Mouse (Mus musculus) layer of hippocampus, adult 2 months (tissue): Measurements from ENCODE around the gene Olfr1179. TPM values are rescaled to one million over a fixed set of nuclear protein-coding genes. Genes with fewer than 3 reads are reported as not detected.
A peak's percentile ranks its signal among the peaks of the same experiment; 100 is the strongest.
"Not testable (repeated sequence)": the region's sequence is repeated elsewhere in the genome, so short reads cannot be mapped to it uniquely, and the experiment has no call there.

ENCODE experiments used
- DNase-seq, 2 experiments: peaks; one replicate each; pipeline ENCODE4 v3.0.0; 2022; ENCODE audit warnings: low spot score in 2 of 2
- H3K27ac ChIP-seq: fragments of 200-600 bp; 2 replicates; pipeline ENCODE4 v1.8.1; 2022
- H3K4me3 ChIP-seq: fragments of 200-600 bp; 2 replicates; pipeline ENCODE4 v1.8.1; 2022; ENCODE audit warnings: mild to moderate bottlenecking
- CTCF ChIP-seq: fragments of 200-600 bp; conservative IDR thresholded peaks from 2 replicates; pipeline ENCODE4 v1.8.1; 2022; ENCODE audit warnings: antibody characterized with exemption, mild to moderate bottlenecking, moderate library complexity
- long read RNA-seq, 2 experiments: library from polyadenylated mRNA; stranded (forward); transcript quantifications; one replicate each; pipeline ENCODE4 v2.0.0; 2021; ENCODE audit warnings: borderline mapping rate in 2 of 2
- total RNA-seq, 2 experiments: library from RNA; stranded (reverse); gene quantifications; 2 replicates each; pipeline ENCODE4 v1.2.3; 2021

Gene Olfr1179
- not detected for total RNA-seq
- long read RNA-seq, experiment 1, result 0 reads
- long read RNA-seq, experiment 2, result 0 reads

GRCm38 (mm10) chr2:88406353-88406752 is at the start of gene Olfr1179:
TSS of gene Olfr1179 (minus strand) at chr2:88406453.
- DNase-seq, result no peak
- Histone ChIP-seq H3K4me3 (no peak within 1 kb of the TSS), H3K27ac (no peak within 1 kb of the TSS)
- no peak for TF ChIP-seq CTCF

- not testable (repeated sequence) for H3K4me3 ChIP-seq, DNase-seq, H3K27ac ChIP-seq
Measured at GRCm38 (mm10) chr2:88454567-88454966, 48.3 kb upstream of the Olfr1179 start, which contains the start of gene Olfr1183. TSS of gene Olfr1183 (plus strand) at chr2:88454867.

GRCm38 (mm10) chr2:88449031-88449430 is 42.8 kb upstream of the Olfr1179 start, which contains the start of gene Gm13757:
TSS of gene Gm13757 (minus strand) at chr2:88449131.
- TF ChIP-seq CTCF, result no peak
- DNase-seq, result no peak

GRCm38 (mm10) chr2:88426071-88426470 is 19.8 kb upstream of the Olfr1179 start, which contains the start of gene Olfr1181:
TSS of gene Olfr1181 (minus strand) at chr2:88426171.
- H3K27ac ChIP-seq, result no peak within 1 kb of the TSS
- no peak within 1 kb of the TSS for H3K4me3 ChIP-seq
- no peak for DNase-seq
- no peak for TF ChIP-seq CTCF

More at GRCm38 (mm10) chr2:88449031-88449430, 42.8 kb upstream of the Olfr1179 start, which contains the start of gene Gm13757:
- no peak within 1 kb of the TSS for H3K4me3 ChIP-seq
- H3K27ac ChIP-seq, result no peak within 1 kb of the TSS

GRCm38 (mm10) chr2:88419051-88419450 is 12.8 kb upstream of the Olfr1179 start, which contains the start of gene Olfr1180:
TSS of gene Olfr1180 (minus strand) at chr2:88419151.
- no peak for TF ChIP-seq CTCF
- Histone ChIP-seq H3K27ac (no peak within 1 kb of the TSS), H3K4me3 (no peak within 1 kb of the TSS)
- no peak for DNase-seq

GRCm38 (mm10) chr2:88386762-88387161 is 19.5 kb downstream of the Olfr1179 start, which contains the start of gene Olfr1178:
TSS of gene Olfr1178 (plus strand) at chr2:88387062.
- Histone ChIP-seq H3K4me3 (no peak within 1 kb of the TSS), H3K27ac (no peak within 1 kb of the TSS)
- DNase-seq, result no peak
- TF ChIP-seq CTCF, result no peak

GRCm38 (mm10) chr2:88356304-88356703 is 49.9 kb downstream of the Olfr1179 start:
- DNase-seq, result peak in 1 of 2 experiments; percentile 4
- Histone ChIP-seq H3K27ac (no peak overlapping the region), H3K4me3 (no peak overlapping the region)
- TF ChIP-seq CTCF, result peak; percentile 91

Other genes starting within 250 kb of the Olfr1179 start
- gene Olfr1168, start 224.6 kb downstream of the Olfr1179 start, total RNA-seq, result not detected
- not detected for gene Olfr1170, start 178.1 kb downstream of the Olfr1179 start, total RNA-seq
- gene Olfr1173, start 126.6 kb downstream of the Olfr1179 start, total RNA-seq, result not detected
- gene Olfr1174-ps, start 91.3 kb downstream of the Olfr1179 start, total RNA-seq, result not detected
- gene Olfr1175-ps, start 79.2 kb downstream of the Olfr1179 start, total RNA-seq, result not detected
- not detected for gene Olfr1176, start 69.7 kb downstream of the Olfr1179 start, total RNA-seq
- gene Olfr1177-ps, start 60.0 kb downstream of the Olfr1179 start, total RNA-seq, result not detected
- not detected for gene Olfr1178, start 19.4 kb downstream of the Olfr1179 start, total RNA-seq
- not detected for gene Olfr1180, start 12.7 kb upstream of the Olfr1179 start, total RNA-seq
- not detected for gene Olfr1181, start 19.7 kb upstream of the Olfr1179 start, total RNA-seq
- not detected for gene Gm13757, start 42.7 kb upstream of the Olfr1179 start, total RNA-seq
- not detected for gene Olfr1183, start 48.4 kb upstream of the Olfr1179 start, total RNA-seq
- gene Olfr1184, start 77.1 kb upstream of the Olfr1179 start, total RNA-seq, result not detected
- gene Olfr1185-ps1, start 86.9 kb upstream of the Olfr1179 start, total RNA-seq, result not detected
- gene Olfr1186, start 112.1 kb upstream of the Olfr1179 start, total RNA-seq, result not detected
- not detected for gene Olfr1188, start 150.5 kb upstream of the Olfr1179 start, total RNA-seq
- not detected for gene Olfr1189, start 180.0 kb upstream of the Olfr1179 start, total RNA-seq
- gene Olfr1191-ps1, start 234.1 kb upstream of the Olfr1179 start, total RNA-seq, result under 1 TPM in 1 of 2 experiments, not detected in 1; 0.08 TPM
- gene Olfr1192-ps1, start 242.1 kb upstream of the Olfr1179 start, total RNA-seq, result not detected